Mouse (Mus musculus): ENCODE results near the gene Tulp4. TPM values are rescaled to one million over a fixed set of nuclear protein-coding genes. Genes with fewer than 3 reads are reported as not detected.
"Not testable (repeated sequence)": the region's sequence is repeated elsewhere in the genome, so short reads cannot be mapped to it uniquely, and the experiment has no call there.

The Tulp4 gene
- polyA plus RNA-seq, 1 experiment from 2014 or later = 97.4 TPM

DNA sequence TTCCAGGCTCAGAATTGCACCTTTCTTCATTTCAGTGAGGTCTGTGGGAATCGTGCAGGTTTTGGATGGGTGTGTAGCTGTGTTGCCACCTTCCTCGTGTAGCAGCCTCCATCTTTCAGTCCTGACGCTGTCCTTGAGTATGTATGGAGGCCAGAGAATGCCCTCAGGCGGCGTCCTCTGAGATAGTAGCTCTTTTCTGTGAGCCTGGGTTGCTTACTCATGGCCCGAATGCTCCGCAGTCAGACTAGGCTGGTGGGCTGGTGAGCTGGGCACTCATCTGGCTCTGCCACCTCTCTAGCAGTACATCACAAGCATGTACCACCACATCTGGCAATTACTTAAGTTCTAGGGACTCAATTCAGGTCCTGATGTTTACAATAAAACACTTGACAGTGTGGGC lies 96.9 kb downstream of the Tulp4 start:
- H3K4me3 ChIP-seq (ENCODE audit: low read depth, low read length) = no peak overlapping the region
- DNase-seq (ENCODE audit: low spot score, missing footprints) = no peak
- ATAC-seq (ENCODE audit: low FRiP score) = no peak
- 89% methylated on average over 7 of the region's 7 CpGs for WGBS
- H3K27ac ChIP-seq (ENCODE audit: low read depth, low read length) = no peak overlapping the region
- H3K4me1 ChIP-seq (ENCODE audit: control insufficient read depth, insufficient read depth, low read length) = no peaks in the 10 kb centered on the region
- H3K27me3 ChIP-seq (ENCODE audit: control insufficient read depth, insufficient read depth, low read length) = no peaks in the 10 kb centered on the region
- H3K9ac ChIP-seq (ENCODE audit: low read length) = no peak overlapping the region
- no peak overlapping the region for H3K4me2 ChIP-seq
- H3K36me3 ChIP-seq (ENCODE audit: control insufficient read depth, insufficient read depth, low read length) = peaks cover 2% of the 10 kb centered on the region; the same call in 1 of the 2 replicates
- no peaks in the 10 kb centered on the region for H3K9me3 ChIP-seq (ENCODE audit: control insufficient read depth, low read length)

DNA sequence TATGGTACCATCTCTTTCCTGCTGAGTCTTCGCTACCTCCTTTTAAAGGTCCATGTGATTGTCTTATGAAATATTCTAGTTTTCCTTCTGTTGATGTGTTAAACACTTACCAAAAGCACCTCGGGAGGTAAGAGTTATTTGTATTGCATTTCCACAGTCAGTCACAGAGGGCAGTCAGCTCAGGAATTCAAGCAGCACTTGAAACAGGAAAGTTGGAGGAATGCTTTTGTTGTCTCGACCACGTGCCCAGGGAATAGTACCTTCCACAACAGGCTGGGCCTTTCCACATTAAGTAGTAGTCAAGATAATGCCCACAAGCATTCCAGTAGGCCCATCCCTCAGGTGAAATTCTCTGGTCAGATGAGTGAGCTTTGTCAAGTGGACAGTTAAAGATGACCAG lies 97.6 kb downstream of the Tulp4 start:
- no peak overlapping the region for H3K27ac ChIP-seq (ENCODE audit: low read depth, low read length)
- peaks cover 2% of the 10 kb centered on the region; the same call in 1 of the 2 replicates for H3K36me3 ChIP-seq (ENCODE audit: control insufficient read depth, insufficient read depth, low read length)
- no peak overlapping the region for H3K4me2 ChIP-seq
- no peaks in the 10 kb centered on the region for H3K9me3 ChIP-seq (ENCODE audit: control insufficient read depth, low read length)
- 47% methylated on average over 4 of the region's 4 CpGs for WGBS
- no peak for DNase-seq (ENCODE audit: low spot score, missing footprints)
- ATAC-seq (ENCODE audit: low FRiP score) = no peak
- H3K4me1 ChIP-seq (ENCODE audit: control insufficient read depth, insufficient read depth, low read length) = no peaks in the 10 kb centered on the region
- no peak overlapping the region for H3K4me3 ChIP-seq (ENCODE audit: low read depth, low read length)
- no peak overlapping the region for H3K9ac ChIP-seq (ENCODE audit: low read length)
- no peaks in the 10 kb centered on the region for H3K27me3 ChIP-seq (ENCODE audit: control insufficient read depth, insufficient read depth, low read length)

- Histone ChIP-seq H3K4me3 (ENCODE audit: low read depth, low read length) (no peak overlapping the region), H3K27me3 (ENCODE audit: control insufficient read depth, insufficient read depth, low read length) (no peaks in the 10 kb centered on the region), H3K9me3 (ENCODE audit: control insufficient read depth, low read length) (no peaks in the 10 kb centered on the region), H3K36me3 (ENCODE audit: control insufficient read depth, insufficient read depth, low read length) (peaks cover 6% of the 10 kb centered on the region), H3K4me2 (no peak overlapping the region), H3K4me1 (ENCODE audit: control insufficient read depth, insufficient read depth, low read length) (no peaks in the 10 kb centered on the region), H3K9ac (ENCODE audit: low read length) (no peak overlapping the region), H3K27ac (ENCODE audit: low read depth, low read length) (no peak overlapping the region)
- 100% methylated on average over 1 of the region's 1 CpGs for WGBS
- no peak for ATAC-seq (ENCODE audit: low FRiP score)
- no peak for DNase-seq (ENCODE audit: low spot score, missing footprints)
Observed at GRCm38 (mm10) chr17:6211721-6212120, 105.5 kb downstream of the Tulp4 start.

GRCm38 (mm10) chr17:6215640-6216039 lies 109.4 kb downstream of the Tulp4 start:
- Histone ChIP-seq H3K4me2 (no peak overlapping the region), H3K27me3 (ENCODE audit: control insufficient read depth, insufficient read depth, low read length) (no peaks in the 10 kb centered on the region), H3K4me3 (ENCODE audit: low read depth, low read length) (no peak overlapping the region), H3K27ac (ENCODE audit: low read depth, low read length) (no peak overlapping the region), H3K36me3 (ENCODE audit: control insufficient read depth, insufficient read depth, low read length) (peaks cover 6% of the 10 kb centered on the region), H3K9me3 (ENCODE audit: control insufficient read depth, low read length) (no peaks in the 10 kb centered on the region), H3K4me1 (ENCODE audit: control insufficient read depth, insufficient read depth, low read length) (no peaks in the 10 kb centered on the region), H3K9ac (ENCODE audit: low read length) (no peak overlapping the region)
- DNase-seq (ENCODE audit: low spot score, missing footprints) = no peak
- ATAC-seq (ENCODE audit: low FRiP score) = no peak
- WGBS = 92% methylated on average over 4 of the region's 4 CpGs

GRCm38 (mm10) chr17:6216514-6216913 lies 110.3 kb downstream of the Tulp4 start:
- Histone ChIP-seq H3K9ac (ENCODE audit: low read length) (no peak overlapping the region), H3K4me2 (no peak overlapping the region), H3K27me3 (ENCODE audit: control insufficient read depth, insufficient read depth, low read length) (no peaks in the 10 kb centered on the region), H3K9me3 (ENCODE audit: control insufficient read depth, low read length) (no peaks in the 10 kb centered on the region), H3K27ac (ENCODE audit: low read depth, low read length) (no peak overlapping the region), H3K4me3 (ENCODE audit: low read depth, low read length) (no peak overlapping the region), H3K36me3 (ENCODE audit: control insufficient read depth, insufficient read depth, low read length) (peaks cover 6% of the 10 kb centered on the region), H3K4me1 (ENCODE audit: control insufficient read depth, insufficient read depth, low read length) (no peaks in the 10 kb centered on the region)
- no peak for DNase-seq (ENCODE audit: low spot score, missing footprints)
- ATAC-seq (ENCODE audit: low FRiP score) = no peak
- 94% methylated on average over 10 of the region's 10 CpGs for WGBS

DNA sequence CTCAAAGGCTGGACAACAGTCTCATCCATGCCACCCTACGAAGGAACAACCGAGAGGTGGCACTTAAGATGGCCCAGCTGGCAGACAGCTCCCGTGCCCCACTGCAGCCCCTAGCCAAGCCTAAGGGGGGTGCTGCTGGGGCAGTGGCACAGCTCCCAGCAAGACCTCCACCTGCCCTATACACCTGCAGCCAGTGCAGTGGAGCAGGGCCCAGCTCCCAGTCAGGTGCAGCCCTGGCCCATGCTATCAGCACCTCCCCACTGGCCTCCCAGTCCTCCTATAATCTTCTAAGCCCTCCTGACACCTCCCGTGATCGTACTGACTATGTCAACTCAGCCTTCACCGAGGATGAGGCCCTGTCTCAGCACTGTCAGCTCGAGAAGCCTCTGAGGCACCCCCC lies 126.4 kb downstream of the Tulp4 start:
- not testable (repeated sequence) for H3K27ac ChIP-seq (ENCODE audit: low read depth, low read length); H3K4me2 ChIP-seq; H3K4me3 ChIP-seq (ENCODE audit: low read depth, low read length); H3K9ac ChIP-seq (ENCODE audit: low read length); DNase-seq (ENCODE audit: low spot score, missing footprints); H3K9me3 ChIP-seq (ENCODE audit: control insufficient read depth, low read length); H3K27me3 ChIP-seq (ENCODE audit: control insufficient read depth, insufficient read depth, low read length); ATAC-seq (ENCODE audit: low FRiP score); H3K4me1 ChIP-seq (ENCODE audit: control insufficient read depth, insufficient read depth, low read length); H3K36me3 ChIP-seq (ENCODE audit: control insufficient read depth, insufficient read depth, low read length)
- WGBS = no CpG with 5 or more reads among the region's 7 CpGs

GRCm38 (mm10) chr17:6251298-6251697 lies 145.1 kb downstream of the Tulp4 start:
- H3K4me1 ChIP-seq (ENCODE audit: control insufficient read depth, insufficient read depth, low read length); H3K27ac ChIP-seq (ENCODE audit: low read depth, low read length); H3K36me3 ChIP-seq (ENCODE audit: control insufficient read depth, insufficient read depth, low read length); ATAC-seq (ENCODE audit: low FRiP score); DNase-seq (ENCODE audit: low spot score, missing footprints); H3K4me2 ChIP-seq; H3K9me3 ChIP-seq (ENCODE audit: control insufficient read depth, low read length); H3K9ac ChIP-seq (ENCODE audit: low read length); H3K4me3 ChIP-seq (ENCODE audit: low read depth, low read length); H3K27me3 ChIP-seq (ENCODE audit: control insufficient read depth, insufficient read depth, low read length): not testable (repeated sequence)
- 100% methylated on average over 1 of the region's 1 CpGs for WGBS

DNA sequence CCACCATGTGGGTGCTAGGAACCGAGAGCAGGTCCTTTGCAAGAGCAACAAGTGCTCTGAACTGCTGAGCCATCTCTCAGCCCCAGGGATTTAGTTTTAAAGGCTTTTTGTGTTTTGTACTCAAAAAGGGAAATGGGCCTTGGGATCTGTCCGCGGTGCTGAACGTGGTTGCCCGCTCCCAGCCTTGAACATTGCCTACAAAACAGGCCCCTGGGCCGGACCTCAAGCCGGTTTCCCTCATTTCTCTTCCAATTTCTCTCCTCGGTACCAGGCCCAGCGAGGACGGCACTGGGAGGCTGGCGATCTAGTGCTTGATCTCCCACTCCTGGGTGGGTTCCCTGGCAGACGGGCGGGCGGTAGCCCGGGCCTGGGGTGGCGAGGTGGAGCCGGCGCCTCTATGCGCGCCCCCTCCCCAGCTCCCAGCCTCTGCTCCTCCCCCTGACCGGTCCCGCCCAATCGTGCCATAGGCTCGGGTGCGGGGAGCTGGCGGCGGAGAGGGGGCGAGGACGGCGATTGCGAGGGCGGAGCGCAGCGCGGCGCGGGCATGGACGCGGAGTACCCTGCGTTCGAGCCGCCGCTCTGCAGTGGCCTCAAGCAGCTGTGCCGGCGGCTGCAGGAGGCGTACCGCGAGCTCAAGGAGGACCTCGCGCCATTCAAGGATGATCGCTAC lies 150.3 kb downstream of the Tulp4 start, which contains the start of gene Tmem181a:
TSS of gene Tmem181a (plus strand) at position 461 of the 670 bp plus-strand sequence.
- not testable (repeated sequence) for H3K27ac ChIP-seq (ENCODE audit: low read depth, low read length); H3K9me3 ChIP-seq (ENCODE audit: control insufficient read depth, low read length); H3K4me1 ChIP-seq (ENCODE audit: control insufficient read depth, insufficient read depth, low read length); H3K9ac ChIP-seq (ENCODE audit: low read length); DNase-seq (ENCODE audit: low spot score, missing footprints); H3K36me3 ChIP-seq (ENCODE audit: control insufficient read depth, insufficient read depth, low read length); H3K27me3 ChIP-seq (ENCODE audit: control insufficient read depth, insufficient read depth, low read length)
- peak; percentile 74 for ATAC-seq (ENCODE audit: low FRiP score)
- 2% methylated on average over 8 of the region's 51 CpGs for WGBS
- Histone ChIP-seq H3K4me2 (peak within 1 kb of the TSS; percentile 29; the same call in 1 of the 2 replicates), H3K4me3 (ENCODE audit: low read depth, low read length) (0 out of 2 replicates have a peak within 1 kb of the TSS, but pooled peaks have one; percentile 13)

GRCm38 (mm10) chr17:6257070-6257456 lies 150.8 kb downstream of the Tulp4 start:
- H3K4me1 ChIP-seq (ENCODE audit: control insufficient read depth, insufficient read depth, low read length); H3K9ac ChIP-seq (ENCODE audit: low read length); H3K36me3 ChIP-seq (ENCODE audit: control insufficient read depth, insufficient read depth, low read length); H3K9me3 ChIP-seq (ENCODE audit: control insufficient read depth, low read length); H3K27ac ChIP-seq (ENCODE audit: low read depth, low read length); H3K27me3 ChIP-seq (ENCODE audit: control insufficient read depth, insufficient read depth, low read length): not testable (repeated sequence)
- H3K4me2 ChIP-seq = peak overlapping the region; percentile 29; the same call in 1 of the 2 replicates
- H3K4me3 ChIP-seq (ENCODE audit: low read depth, low read length) = 0 out of 2 replicates have a peak overlapping the region, but pooled peaks have one; percentile 13
- peak; percentile 81 for DNase-seq (ENCODE audit: low spot score, missing footprints)
- 0 out of 2 replicates have a peak, but pooled peaks have one; percentile 11 for ATAC-seq (ENCODE audit: low FRiP score)
- WGBS = 0% methylated on average over 15 of the region's 20 CpGs

Data from midbrain, embryonic 11.5 days (tissue).